Mouse (Mus musculus) thymus, adult 2 months (tissue): ENCODE results near the gene Ldhal6b.

Experiments
- CTCF ChIP-seq: fragments of 200-500 bp; IDR thresholded peaks from 2 replicates; pipeline ENCODE4 v1.5.1; 2012; ENCODE audit warnings: mild to moderate bottlenecking, control low read depth, low read length, moderate library complexity, borderline replicate concordance; ENCODE audit not compliant: control insufficient read depth, poor library complexity, insufficient read depth; ENCODE audit errors: extremely low read depth
- POLR2A ChIP-seq: fragments of 200-500 bp; IDR thresholded peaks from 2 replicates; pipeline ENCODE4 v1.6.1; 2012; ENCODE audit warnings: mild to moderate bottlenecking, low read length, control low read depth, moderate library complexity; ENCODE audit not compliant: control insufficient read depth, poor library complexity, insufficient read depth; ENCODE audit errors: extremely low read depth

DNA sequence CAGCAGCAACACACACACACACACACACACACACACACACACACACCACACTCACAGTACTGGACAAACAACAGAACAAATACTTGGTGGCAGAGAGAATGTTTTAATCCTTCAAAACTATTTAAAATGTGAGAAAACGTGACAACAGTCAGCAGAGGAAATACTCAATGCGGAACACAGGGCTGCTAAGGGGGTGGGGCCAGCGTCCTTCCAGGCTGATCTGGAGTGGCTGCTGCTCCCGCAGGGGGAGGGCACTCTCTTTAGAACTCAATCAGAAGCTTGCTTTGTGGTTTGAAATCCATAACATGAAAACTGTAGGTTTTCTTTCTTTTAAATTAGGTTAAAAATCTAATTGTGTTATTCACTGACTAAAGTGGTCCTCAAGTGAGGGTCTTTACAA is 3.3 kb upstream of the Ldhal6b start:
- TF ChIP-seq POLR2A (no peak), CTCF (no peak)
